Mouse (Mus musculus) limb, embryonic 11.5 days (tissue): Measurements from ENCODE around the gene Nr0b2. TPM values are rescaled to one million over a fixed set of nuclear protein-coding genes. Genes with fewer than 3 reads are reported as not detected.

Source experiments
- ATAC-seq: fragments of 200-750 bp; cut with Nextera tagmentation; 2 replicates; pipeline ENCODE4 v1.8.0; 2017; ENCODE audit warnings: low read depth; ENCODE audit not compliant: insufficient number of reproducible peaks, low FRiP score, low TSS enrichment
- DNase-seq: peaks from one replicate; pipeline ENCODE4 v3.0.0-alpha.2; 2015; ENCODE audit warnings: low spot score
- H3K27ac ChIP-seq: fragments of 300-500 bp; sonication (generic); replicated peaks from 2 replicates; pipeline ENCODE4 v1.5.1; 2014; ENCODE audit warnings: low read depth, mild to moderate bottlenecking, low read length
- H3K27me3 ChIP-seq: fragments of 300-500 bp; sonication (generic); 2 replicates; pipeline ENCODE4 v1.6.1; 2014; ENCODE audit warnings: mild to moderate bottlenecking, low read length, mixed read lengths; ENCODE audit not compliant: control insufficient read depth, insufficient read depth
- H3K36me3 ChIP-seq: fragments of 300-500 bp; sonication (generic); 2 replicates; pipeline ENCODE4 v1.6.1; 2014; ENCODE audit warnings: mild to moderate bottlenecking, low read length, moderate library complexity, mixed read lengths; ENCODE audit not compliant: control insufficient read depth, insufficient read depth
- H3K4me1 ChIP-seq: fragments of 300-500 bp; sonication (generic); 2 replicates; pipeline ENCODE4 v1.6.1; 2014; ENCODE audit warnings: low read length, mixed read lengths; ENCODE audit not compliant: control insufficient read depth, insufficient read depth
- H3K4me2 ChIP-seq: fragments of 300-500 bp; sonication (generic); 2 replicates; pipeline ENCODE4 v1.6.1; 2014; ENCODE audit warnings: low read depth, mild to moderate bottlenecking, moderate library complexity; ENCODE audit not compliant: severe bottlenecking
- H3K4me3 ChIP-seq: fragments of 300-500 bp; sonication (generic); 2 replicates; pipeline ENCODE4 v1.5.1; 2014; ENCODE audit warnings: low read depth, low read length
- H3K9ac ChIP-seq: fragments of 300-500 bp; sonication (generic); 2 replicates; pipeline ENCODE4 v1.6.1; 2014; ENCODE audit warnings: mild to moderate bottlenecking, low read length
- H3K9me3 ChIP-seq: fragments of 300-500 bp; sonication (generic); 2 replicates; pipeline ENCODE4 v1.6.1; 2016; ENCODE audit warnings: low read length; ENCODE audit not compliant: control insufficient read depth
- WGBS: fragments of 180-500 bp; shearing (Covaris S2); extraction: QIAGEN DNeasy Blood & Tissue Kit; methylation state at CpG from one replicate; pipeline ENCODE4 v1.1.7; 2014; 5-methylcytosine and 5-hydroxymethylcytosine counted together
- microRNA-seq: library from miRNA; unstranded; fragments of <30 nt; microRNA quantifications from one replicate; pipeline ENCODE4, GENCODE M21; 2016
- polyA plus RNA-seq: library from polyadenylated mRNA; unstranded; fragments of >200 nt; fragmentation: Nextera tagmentation; extraction: Ambion mirVana; gene quantifications from 2 replicates; pipeline ENCODE4 v1.2.1, GENCODE M21; 2014

Nr0b2 gene
- polyA plus RNA-seq, 1 experiment from 2014 or later, result not detected

DNA sequence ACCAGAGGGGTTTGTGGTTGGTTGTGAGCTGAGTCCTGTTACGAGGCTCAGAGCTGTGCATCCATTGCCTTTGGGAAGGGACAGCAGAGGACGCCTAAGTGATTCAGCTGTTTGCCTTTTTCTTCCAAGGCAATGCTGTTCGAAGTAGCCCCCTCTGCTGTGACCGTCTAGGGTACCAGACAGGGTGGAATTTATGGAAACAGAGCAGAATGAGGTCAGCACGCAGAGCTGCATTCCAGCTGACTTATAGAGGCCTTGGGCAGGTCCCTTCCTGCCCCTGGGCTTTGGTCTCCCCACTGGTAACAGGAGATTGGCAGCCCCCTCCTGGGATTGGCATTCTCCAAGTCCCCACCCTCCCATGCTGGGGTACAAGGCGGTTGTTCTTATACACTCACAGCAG lies 51.7 kb downstream of the Nr0b2 start:
- Histone ChIP-seq H3K4me2 (no peak overlapping the region), H3K27me3 (peaks cover 24% of the 10 kb centered on the region), H3K4me1 (peaks cover 7% of the 10 kb centered on the region; the same call in 1 of the 2 replicates), H3K9me3 (no peaks in the 10 kb centered on the region), H3K4me3 (no peak overlapping the region), H3K36me3 (peaks cover 8% of the 10 kb centered on the region; the same call in 1 of the 2 replicates), H3K27ac (no peak overlapping the region), H3K9ac (no peak overlapping the region)
- no peak for ATAC-seq
- no peak for DNase-seq
- WGBS, result 65% methylated on average over 6 of the region's 6 CpGs

DNA sequence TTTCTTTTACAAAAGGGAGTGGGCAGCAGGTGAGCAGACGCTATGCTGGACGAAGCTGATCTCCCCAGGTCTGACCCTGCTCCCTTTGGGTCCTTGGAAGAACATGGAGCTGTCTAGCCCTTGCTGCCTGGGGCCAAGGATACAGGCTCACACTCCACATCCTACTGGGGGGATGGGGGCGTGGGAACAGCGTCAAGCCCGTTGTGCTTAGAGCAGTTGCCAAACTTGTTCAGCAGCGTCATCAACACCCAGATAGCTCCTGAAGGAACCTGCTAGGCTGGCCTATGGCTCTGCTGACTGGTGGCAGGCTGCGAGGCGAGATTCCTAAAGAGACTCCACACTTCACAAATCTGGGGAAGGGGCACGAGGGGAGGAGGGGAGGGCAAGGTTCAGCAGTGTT lies 52.2 kb downstream of the Nr0b2 start:
- Histone ChIP-seq H3K27me3 (peaks cover 19% of the 10 kb centered on the region), H3K36me3 (peaks cover 8% of the 10 kb centered on the region; the same call in 1 of the 2 replicates), H3K9ac (no peak overlapping the region), H3K9me3 (no peaks in the 10 kb centered on the region), H3K4me1 (0 out of 2 replicates have a peak, but pooled peaks cover 3% of the 10 kb centered on the region), H3K4me2 (no peak overlapping the region), H3K4me3 (no peak overlapping the region), H3K27ac (no peak overlapping the region)
- ATAC-seq, result no peak
- WGBS, result 62% methylated on average over 9 of the region's 9 CpGs
- no peak for DNase-seq

Small RNAs within 50 kb of the gene (microRNA-seq; reads per million reads assigned to microRNA genes)
- not detected for gene Gm23158

Other genes with a start within 250 kb of the Nr0b2 start
- 17.4 TPM in 2 replicates for gene Wdtc1, start 199.9 kb upstream of the Nr0b2 start, polyA plus RNA-seq
- 8.0 and 8.5 TPM in 2 replicates for gene Slc9a1, start 183.7 kb upstream of the Nr0b2 start, polyA plus RNA-seq
- 0.51 and 0.71 TPM in 2 replicates for gene Tent5b, start 73.2 kb upstream of the Nr0b2 start, polyA plus RNA-seq
- gene Trnp1, start 54.8 kb upstream of the Nr0b2 start, polyA plus RNA-seq, result 1.5 and 1.9 TPM in 2 replicates
- gene Kdf1, start 34.4 kb upstream of the Nr0b2 start, polyA plus RNA-seq, result 3.8 and 5.8 TPM in 2 replicates
- 354 and 372 TPM in 2 replicates for gene Nudc, start 7.4 kb upstream of the Nr0b2 start, polyA plus RNA-seq
- gene Gpatch3, start 21.4 kb downstream of the Nr0b2 start, polyA plus RNA-seq, result 9.0 and 10.3 TPM in 2 replicates
- 26.6 and 27.2 TPM in 2 replicates for gene Gpn2, start 31.0 kb downstream of the Nr0b2 start, polyA plus RNA-seq
- 34.9 and 45.1 TPM in 2 replicates for gene Sfn, start 48.8 kb downstream of the Nr0b2 start, polyA plus RNA-seq
- 2.7 and 4.9 TPM in 2 replicates for gene Zdhhc18, start 96.8 kb downstream of the Nr0b2 start, polyA plus RNA-seq
- gene Pigv, start 119.3 kb downstream of the Nr0b2 start, polyA plus RNA-seq, result 13.2 and 16.8 TPM in 2 replicates
- gene Arid1a, start 203.4 kb downstream of the Nr0b2 start, polyA plus RNA-seq, result 46.2 and 50.3 TPM in 2 replicates